Mouse (Mus musculus) cerebral cortex, adult 2 months (tissue): ENCODE measurements around the gene Cnpy3.

Experiments
- WGBS: fragments of 180-500 bp; shearing (Covaris S2); methylation state at CpG from one replicate; pipeline ENCODE4 v1.1.7; 2018; 5-methylcytosine and 5-hydroxymethylcytosine counted together

The Cnpy3 gene

GRCm38 (mm10) chr17:46714756-46715481 lies 37.1 kb downstream of the Cnpy3 start:
- 96% methylated on average over 11 of the region's 11 CpGs for WGBS

GRCm38 (mm10) chr17:46713849-46714248 lies 38.2 kb downstream of the Cnpy3 start:
- WGBS, result 78% methylated on average over 9 of the region's 9 CpGs

GRCm38 (mm10) chr17:46712442-46712841 lies 39.6 kb downstream of the Cnpy3 start:
- 50% methylated on average over 7 of the region's 7 CpGs for WGBS

- WGBS, result under 1% methylated on average over 72 of the region's 76 CpGs
These were observed 40.3 kb downstream of the Cnpy3 start for GRCm38 (mm10) chr17:46711612-46712271.

GRCm38 (mm10) chr17:46710959-46711597 lies 40.9 kb downstream of the Cnpy3 start, which contains the start of gene Pex6:
Gene Pex6 (plus strand): TSS chr17:46711463.
- 7% methylated on average over 36 of the region's 36 CpGs for WGBS

- 89% methylated on average over 14 of the region's 14 CpGs for WGBS
These were observed 45.5 kb downstream of the Cnpy3 start for GRCm38 (mm10) chr17:46706375-46707089.

GRCm38 (mm10) chr17:46704887-46705835 lies 46.9 kb downstream of the Cnpy3 start, which contains the start of gene Ppp2r5d:
Gene Ppp2r5d (minus strand): TSS chr17:46705111.
- 1% methylated on average over 48 of the region's 48 CpGs for WGBS

- WGBS, result 4% methylated on average over 41 of the region's 41 CpGs
These were observed 47.8 kb downstream of the Cnpy3 start for GRCm38 (mm10) chr17:46703971-46704886.

- 79% methylated on average over 5 of the region's 5 CpGs for WGBS
These were observed 49.5 kb downstream of the Cnpy3 start for GRCm38 (mm10) chr17:46702506-46702905.

- 59% methylated on average over 12 of the region's 12 CpGs for WGBS
These were observed 49.9 kb downstream of the Cnpy3 start for GRCm38 (mm10) chr17:46702100-46702499.

GRCm38 (mm10) chr17:46701489-46701888 lies 50.5 kb downstream of the Cnpy3 start:
- WGBS, result 41% methylated on average over 12 of the region's 12 CpGs

GRCm38 (mm10) chr17:46699912-46700311 lies 52.1 kb downstream of the Cnpy3 start:
- WGBS, result 87% methylated on average over 3 of the region's 3 CpGs

- 84% methylated on average over 5 of the region's 5 CpGs for WGBS
These were observed 52.8 kb downstream of the Cnpy3 start for GRCm38 (mm10) chr17:46699245-46699644.

GRCm38 (mm10) chr17:46698515-46698914 lies 53.5 kb downstream of the Cnpy3 start:
- 92% methylated on average over 6 of the region's 6 CpGs for WGBS

GRCm38 (mm10) chr17:46694517-46695063 lies 57.4 kb downstream of the Cnpy3 start:
- WGBS, result 79% methylated on average over 1 of the region's 1 CpGs

GRCm38 (mm10) chr17:46691390-46691789 lies 60.6 kb downstream of the Cnpy3 start:
- WGBS, result 97% methylated on average over 2 of the region's 2 CpGs

- WGBS, result 90% methylated on average over 12 of the region's 12 CpGs
These were observed 61.3 kb downstream of the Cnpy3 start for GRCm38 (mm10) chr17:46690665-46691064.

GRCm38 (mm10) chr17:46685913-46686312 lies 66.1 kb downstream of the Cnpy3 start:
- WGBS, result 88% methylated on average over 6 of the region's 6 CpGs
